Mouse (Mus musculus): ENCODE data around the gene Rnf34. TPM values are rescaled to one million over a fixed set of nuclear protein-coding genes. Genes with fewer than 3 reads are reported as not detected.

Rnf34 gene
- polyA plus RNA-seq, 1 experiment = 13.8 TPM

DNA sequence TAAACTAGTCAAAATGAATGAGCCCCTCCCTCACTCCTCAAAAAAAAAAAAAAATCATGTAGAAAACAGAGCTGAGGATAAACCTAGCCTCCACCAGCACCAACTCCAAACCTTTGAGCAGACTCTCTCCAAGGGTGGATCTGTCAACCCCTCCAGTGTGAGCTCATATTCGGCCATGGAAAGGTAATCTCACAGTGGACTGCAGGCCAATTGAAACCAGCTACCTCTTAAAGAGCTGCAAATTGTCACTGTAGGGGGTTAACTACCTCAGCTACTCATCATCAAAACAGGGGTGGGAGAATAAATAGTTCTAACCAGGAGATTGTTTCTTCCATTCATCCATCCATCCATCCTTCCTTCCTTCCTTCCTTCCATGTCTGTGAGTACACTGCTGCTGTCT, 57.3 kb downstream of the Rnf34 start:
- TF ChIP-seq GATA1 (IDR thresholded peaks at IDR 0.05; ENCODE audit: low read length) = no peak

GRCm38 (mm10) chr5:122908001-122908400, 58.2 kb downstream of the Rnf34 start:
- no peak for TF ChIP-seq GATA1 (IDR thresholded peaks at IDR 0.05; ENCODE audit: low read length)

- TF ChIP-seq GATA1 (IDR thresholded peaks at IDR 0.05; ENCODE audit: low read length) = no peak
Measured at GRCm38 (mm10) chr5:122909481-122909880, 59.6 kb downstream of the Rnf34 start.

GRCm38 (mm10) chr5:122912863-122913262, 63.0 kb downstream of the Rnf34 start:
- no peak for TF ChIP-seq GATA1 (IDR thresholded peaks at IDR 0.05; ENCODE audit: low read length)

DNA sequence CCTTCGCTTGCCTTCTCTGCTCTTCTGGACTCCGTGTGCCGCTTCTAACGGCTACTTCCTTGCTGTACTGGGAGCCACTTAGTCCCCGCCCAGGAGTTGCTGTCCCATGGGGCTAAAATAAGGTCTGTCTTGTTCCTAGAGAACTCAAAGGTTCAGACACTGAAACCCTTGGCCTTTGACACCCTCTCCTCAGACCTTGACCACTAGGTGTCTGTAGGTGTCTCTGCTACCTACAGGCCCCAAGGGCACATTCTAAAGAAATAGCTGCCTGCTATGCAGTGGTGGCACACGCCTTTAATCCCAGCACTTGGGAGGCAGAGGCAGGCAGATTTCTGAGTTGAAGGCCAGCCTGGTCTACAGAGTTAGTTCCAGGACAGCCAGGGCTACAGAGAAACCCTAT, 66.3 kb downstream of the Rnf34 start:
- TF ChIP-seq GATA1 (IDR thresholded peaks at IDR 0.05; ENCODE audit: low read length) = no peak

DNA sequence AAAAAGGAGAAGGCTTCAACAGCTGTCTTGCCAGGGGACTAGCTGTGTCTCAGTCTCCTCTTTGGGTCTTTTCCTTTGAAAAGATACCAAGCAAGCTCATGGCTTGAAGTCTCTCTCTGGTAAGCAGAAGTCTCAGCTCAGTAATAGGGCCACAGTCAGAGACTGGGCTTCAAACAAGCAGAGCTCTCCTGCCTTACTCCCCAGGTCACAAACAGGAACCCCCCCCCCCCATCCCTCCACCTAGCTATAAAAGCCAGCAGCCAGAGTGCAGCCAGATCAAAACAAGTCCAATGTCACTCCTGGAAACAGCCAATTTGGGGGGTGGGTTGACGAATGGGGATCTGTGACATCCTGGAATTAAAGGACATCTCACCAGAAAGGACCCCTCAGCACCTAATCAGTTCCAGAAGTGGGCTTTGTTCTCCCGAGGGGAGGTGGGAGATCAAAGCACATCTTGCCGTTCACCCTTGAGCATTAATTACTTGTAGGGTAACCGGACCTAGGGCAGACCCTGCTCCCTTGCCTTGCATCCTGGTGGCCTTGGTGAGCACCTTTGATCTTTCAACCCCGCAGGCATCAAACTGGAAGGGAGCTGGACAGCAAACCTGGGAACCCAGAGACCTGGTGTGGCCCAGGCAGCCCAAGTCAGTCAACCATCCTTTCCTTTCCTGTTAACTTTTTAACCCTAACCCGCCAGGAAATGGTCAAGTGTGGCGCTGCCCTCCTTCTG, 68.3 kb downstream of the Rnf34 start:
- no peak for TF ChIP-seq GATA1 (IDR thresholded peaks at IDR 0.05; ENCODE audit: low read length)

DNA sequence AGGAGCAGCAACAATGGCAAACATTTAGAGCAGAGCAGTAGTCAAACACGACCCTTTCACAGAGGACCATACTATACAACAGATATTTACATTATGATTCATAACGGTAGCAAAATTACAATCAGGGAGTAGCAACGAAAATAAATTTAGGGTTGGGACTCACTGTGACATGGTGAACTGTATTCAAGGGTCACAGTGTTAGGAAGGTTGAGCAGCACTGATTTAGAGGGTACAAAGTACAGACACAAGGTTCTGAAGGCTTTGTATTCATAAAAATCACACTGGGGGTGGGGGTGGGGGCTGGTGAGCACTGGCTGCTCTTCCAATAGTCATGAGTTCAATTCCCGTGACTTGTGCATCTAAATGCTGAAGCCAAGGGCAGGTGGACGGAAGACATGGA, 70.7 kb downstream of the Rnf34 start:
- no peak for TF ChIP-seq GATA1 (IDR thresholded peaks at IDR 0.05; ENCODE audit: low read length)

Other genes with a start within 250 kb of the Rnf34 start
- gene Ift81, start 235.5 kb upstream of the Rnf34 start, polyA plus RNA-seq (2012) = 1.1 and 1.7 TPM in 2 replicates
- gene P2rx7, start 206.1 kb upstream of the Rnf34 start, polyA plus RNA-seq (2012) = 0.58 and 0.73 TPM in 2 replicates
- 5.8 and 10.7 TPM in 2 replicates for gene P2rx4, start 142.5 kb upstream of the Rnf34 start, polyA plus RNA-seq (2012)
- gene Camkk2, start 70.6 kb upstream of the Rnf34 start, polyA plus RNA-seq (2012) = 27.0 and 31.9 TPM in 2 replicates
- gene Anapc5, start 28.7 kb upstream of the Rnf34 start, polyA plus RNA-seq (2012) = 188 and 268 TPM in 2 replicates
- gene Kdm2b, start 139.8 kb downstream of the Rnf34 start, polyA plus RNA-seq (2012) = 61.6 and 64.2 TPM in 2 replicates
- 12.9 and 17.5 TPM in 2 replicates for gene Orai1, start 165.0 kb downstream of the Rnf34 start, polyA plus RNA-seq (2012)
- gene Morn3, start 197.0 kb downstream of the Rnf34 start, polyA plus RNA-seq (2012) = not detected in 2 replicates
- gene Tmem120b, start 218.4 kb downstream of the Rnf34 start, polyA plus RNA-seq (2012) = 3.2 and 6.0 TPM in 2 replicates